Mouse (Mus musculus) stomach, embryonic 14.5 days (tissue): ENCODE data around the gene Rsc1a1. TPM values are rescaled to one million over a fixed set of nuclear protein-coding genes. Genes with fewer than 3 reads are reported as not detected.

Source experiments
- ATAC-seq: fragments of 200-750 bp; cut with Nextera tagmentation; 2 replicates; pipeline ENCODE4 v1.8.0; 2017; ENCODE audit warnings: low read depth, moderate TSS enrichment; ENCODE audit not compliant: insufficient number of reproducible peaks, insufficient read depth, low FRiP score
- H3K27ac ChIP-seq: fragments of 300-500 bp; sonication (generic); 2 replicates; pipeline ENCODE4 v1.5.1; 2014; ENCODE audit warnings: mild to moderate bottlenecking, low read length, moderate library complexity, mixed read lengths
- H3K27me3 ChIP-seq: fragments of 300-500 bp; sonication (generic); 2 replicates; pipeline ENCODE4 v1.6.1; 2014; ENCODE audit warnings: low read length, control low read depth, mixed read lengths; ENCODE audit not compliant: control insufficient read depth, insufficient read depth
- H3K36me3 ChIP-seq: fragments of 300-500 bp; sonication (generic); 2 replicates; pipeline ENCODE4 v1.6.1; 2014; ENCODE audit warnings: mild to moderate bottlenecking, control low read depth, low read length, moderate library complexity, mixed read lengths; ENCODE audit not compliant: control insufficient read depth, insufficient read depth
- H3K4me1 ChIP-seq: fragments of 300-500 bp; sonication (generic); 2 replicates; pipeline ENCODE4 v1.6.1; 2014; ENCODE audit warnings: low read length, control low read depth, mixed read lengths; ENCODE audit not compliant: control insufficient read depth, insufficient read depth
- H3K4me2 ChIP-seq: fragments of 300-500 bp; sonication (generic); replicated peaks from 2 replicates; pipeline ENCODE4 v1.6.1; 2014; ENCODE audit warnings: low read depth, low read length, control low read depth
- H3K4me3 ChIP-seq: fragments of 300-500 bp; sonication (generic); 2 replicates; pipeline ENCODE4 v1.5.1; 2014; ENCODE audit warnings: low read depth, low read length, control low read depth
- H3K9ac ChIP-seq: fragments of 300-500 bp; sonication (generic); replicated peaks from 2 replicates; pipeline ENCODE4 v1.6.1; 2014; ENCODE audit warnings: low read depth, mild to moderate bottlenecking, control low read depth, low read length, moderate library complexity, mixed read lengths
- H3K9me3 ChIP-seq: fragments of 300-500 bp; sonication (generic); 2 replicates; pipeline ENCODE4 v1.6.1; 2016; ENCODE audit warnings: low read depth, low read length, control low read depth; ENCODE audit not compliant: control insufficient read depth
- WGBS: fragments of 180-500 bp; shearing (Covaris S2); extraction: QIAGEN DNeasy Blood & Tissue Kit; methylation state at CpG from one replicate; pipeline ENCODE4 v1.1.7; 2014; 5-methylcytosine and 5-hydroxymethylcytosine counted together
- polyA plus RNA-seq: library from polyadenylated mRNA; unstranded; fragments of >200 nt; fragmentation: Nextera tagmentation; extraction: Ambion mirVana; gene quantifications from 2 replicates; pipeline ENCODE4 v1.2.1, GENCODE M21; 2014

Rsc1a1 gene
- polyA plus RNA-seq, 1 experiment from 2014 or later: 0.51 TPM

DNA sequence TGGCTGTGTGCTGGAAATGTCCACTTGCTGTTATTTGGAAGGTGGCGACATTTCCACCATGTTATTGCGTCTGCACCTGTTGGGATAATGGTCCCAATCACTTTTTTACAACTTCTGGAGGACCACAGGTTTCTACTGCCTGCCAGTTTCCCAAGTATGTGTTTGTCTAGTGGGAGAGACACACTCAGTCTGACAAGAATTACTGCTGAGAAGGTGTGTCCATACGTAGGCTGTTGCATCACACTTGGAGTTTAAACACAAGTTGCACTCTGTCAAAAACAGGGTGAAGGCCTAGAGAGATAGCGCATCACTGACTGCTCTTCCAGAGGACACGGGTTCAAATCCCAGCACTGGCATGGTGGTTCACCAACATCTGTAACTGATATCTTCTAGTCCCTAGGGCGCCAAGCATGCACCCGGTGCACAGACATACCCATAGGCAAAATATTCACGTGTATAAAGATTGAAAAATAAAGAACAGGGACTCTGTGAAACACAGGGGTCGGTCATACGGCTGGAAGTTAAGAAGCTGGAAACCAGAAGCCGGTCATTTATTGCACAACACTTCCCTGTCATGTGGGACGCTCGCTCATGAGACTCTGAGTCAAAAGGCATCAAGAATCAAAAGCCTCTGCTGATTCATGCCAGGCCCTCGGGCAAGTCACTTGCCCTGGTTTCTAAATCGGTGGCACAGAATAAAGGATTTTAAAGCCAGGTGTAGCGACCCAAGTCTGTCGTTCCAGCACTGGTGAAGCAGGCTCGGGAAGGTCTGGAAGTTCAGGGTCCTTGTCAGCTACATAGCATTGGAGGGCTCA lies 15.3 kb downstream of the Rsc1a1 start:
- H3K9me3 ChIP-seq: no peaks in the 10 kb centered on the region
- no peak for ATAC-seq
- H3K27ac ChIP-seq: no peak overlapping the region
- WGBS: 83% methylated on average over 18 of the region's 18 CpGs
- no peak overlapping the region for H3K4me2 ChIP-seq
- H3K4me1 ChIP-seq: no peaks in the 10 kb centered on the region
- H3K4me3 ChIP-seq: no peak overlapping the region
- H3K27me3 ChIP-seq: no peaks in the 10 kb centered on the region
- no peaks in the 10 kb centered on the region for H3K36me3 ChIP-seq
- H3K9ac ChIP-seq: no peak overlapping the region

DNA sequence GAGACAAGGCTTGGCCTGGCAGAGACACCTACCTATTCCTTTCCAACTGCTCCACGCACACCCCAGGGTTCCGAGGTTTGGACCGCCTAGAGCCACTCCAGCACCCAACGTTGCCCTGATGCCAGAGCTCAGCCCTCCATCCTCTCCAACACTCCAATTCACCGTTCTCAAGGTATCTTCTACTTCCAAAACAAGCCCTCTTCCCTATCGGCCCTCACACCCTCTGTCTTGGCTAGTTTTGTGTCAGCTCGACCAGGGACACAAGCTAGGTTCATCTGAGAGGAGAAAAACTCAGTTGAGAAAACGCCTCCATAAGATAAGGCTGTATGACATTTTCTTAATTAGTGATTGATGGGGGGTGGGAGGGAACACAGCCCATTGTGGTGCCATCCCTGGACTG lies 20.6 kb downstream of the Rsc1a1 start, which contains the start of gene Plekhm2:
Gene Plekhm2 (minus strand): TSS at position 101 of the 400 bp plus-strand sequence.
- H3K4me1 ChIP-seq: peaks cover 14% of the 10 kb centered on the region
- 64% methylated on average over 8 of the region's 8 CpGs for WGBS
- ATAC-seq: no peak
- H3K4me3 ChIP-seq: peak within 1 kb of the TSS; percentile 86
- H3K9ac ChIP-seq: peak within 1 kb of the TSS; percentile 95
- H3K36me3 ChIP-seq: peaks cover 13% of the 10 kb centered on the region
- H3K9me3 ChIP-seq: no peaks in the 10 kb centered on the region
- peak within 1 kb of the TSS; percentile 94 for H3K4me2 ChIP-seq
- H3K27me3 ChIP-seq: no peaks in the 10 kb centered on the region
- peak within 1 kb of the TSS; percentile 55 for H3K27ac ChIP-seq

DNA sequence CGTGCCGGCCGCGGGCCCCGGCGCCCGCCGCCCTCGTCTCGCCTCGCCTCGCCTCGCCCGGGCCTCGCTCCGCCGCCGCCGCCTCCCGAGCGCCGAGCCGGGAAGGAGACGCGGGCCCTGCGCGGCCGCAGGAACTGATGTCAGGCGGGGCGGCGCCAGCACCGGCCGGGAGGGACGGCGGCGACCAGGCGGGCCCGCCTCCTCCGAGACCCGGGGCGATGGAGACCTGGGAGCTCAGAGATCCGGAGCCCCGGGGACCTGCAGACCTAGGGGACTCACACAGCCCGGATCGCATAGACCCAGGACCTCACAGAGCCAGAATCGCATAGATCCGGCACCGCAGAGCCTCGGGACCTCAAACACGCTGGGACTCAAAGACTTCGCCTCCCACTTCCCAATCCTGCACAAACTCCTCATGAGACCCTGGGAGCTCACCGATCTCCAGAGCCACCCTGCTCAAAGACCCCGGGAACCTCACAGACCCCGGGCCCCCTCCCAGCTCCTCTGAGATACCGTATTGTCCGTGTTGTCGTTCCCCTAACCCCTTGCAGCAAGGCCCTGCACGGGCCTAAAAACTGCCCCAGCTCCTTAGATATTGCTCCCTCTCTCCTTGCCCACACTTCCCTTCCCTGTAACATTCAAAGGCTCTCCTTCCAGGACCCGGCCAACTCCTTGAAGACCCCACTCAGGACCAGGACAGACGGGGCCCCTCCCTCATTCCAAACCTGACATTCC lies 21.2 kb downstream of the Rsc1a1 start:
- H3K4me2 ChIP-seq: peak overlapping the region; percentile 94
- 2% methylated on average over 55 of the region's 60 CpGs for WGBS
- peak overlapping the region; percentile 86 for H3K4me3 ChIP-seq
- peak overlapping the region; percentile 55 for H3K27ac ChIP-seq
- H3K4me1 ChIP-seq: peaks cover 14% of the 10 kb centered on the region
- peaks cover 13% of the 10 kb centered on the region for H3K36me3 ChIP-seq
- H3K27me3 ChIP-seq: no peaks in the 10 kb centered on the region
- peak overlapping the region; percentile 95 for H3K9ac ChIP-seq
- no peaks in the 10 kb centered on the region for H3K9me3 ChIP-seq
- peak; percentile 82; the same call in 1 of the 2 replicates for ATAC-seq

- Histone ChIP-seq H3K27me3 (no peaks in the 10 kb centered on the region), H3K4me3 (peak overlapping the region; percentile 86), H3K9me3 (no peaks in the 10 kb centered on the region), H3K4me2 (peak overlapping the region; percentile 94), H3K4me1 (peaks cover 14% of the 10 kb centered on the region), H3K36me3 (peaks cover 13% of the 10 kb centered on the region), H3K27ac (peak overlapping the region; percentile 27; the same call in 1 of the 2 replicates), H3K9ac (peak overlapping the region; percentile 95)
- WGBS: 3% methylated on average over 47 of the region's 47 CpGs
- peak; percentile 15; the same call in 1 of the 2 replicates for ATAC-seq
These were observed 22.1 kb downstream of the Rsc1a1 start for GRCm38 (mm10) chr4:141663122-141663931.

DNA sequence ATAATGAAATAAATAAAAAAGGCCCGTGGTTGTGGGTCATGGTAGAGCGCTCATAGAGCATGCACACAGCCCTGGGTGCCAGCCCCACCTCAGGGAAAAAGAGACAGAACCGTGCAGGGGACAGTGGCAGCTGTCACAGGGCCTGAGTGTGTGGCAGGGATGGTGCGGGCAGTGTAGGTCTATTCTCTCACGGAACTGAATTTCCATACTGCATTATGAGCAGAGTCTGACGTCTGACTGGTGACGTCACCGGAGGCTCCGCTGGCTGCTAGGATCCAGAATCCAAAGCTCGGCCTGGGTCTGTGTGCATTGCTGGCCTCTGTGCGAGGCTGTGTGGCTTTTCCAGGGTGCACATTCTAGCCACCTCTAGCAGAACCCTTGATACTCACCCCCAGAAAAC lies 24.5 kb downstream of the Rsc1a1 start:
- H3K9me3 ChIP-seq: no peaks in the 10 kb centered on the region
- WGBS: 91% methylated on average over 11 of the region's 11 CpGs
- H3K9ac ChIP-seq: no peak overlapping the region
- H3K27me3 ChIP-seq: no peaks in the 10 kb centered on the region
- ATAC-seq: no peak
- H3K4me1 ChIP-seq: peaks cover 14% of the 10 kb centered on the region
- H3K4me3 ChIP-seq: no peak overlapping the region
- no peak overlapping the region for H3K4me2 ChIP-seq
- H3K36me3 ChIP-seq: peaks cover 13% of the 10 kb centered on the region
- no peak overlapping the region for H3K27ac ChIP-seq

- Histone ChIP-seq H3K27ac (no peak overlapping the region), H3K4me1 (peaks cover 10% of the 10 kb centered on the region), H3K4me3 (no peak overlapping the region), H3K9me3 (no peaks in the 10 kb centered on the region), H3K36me3 (peaks cover 13% of the 10 kb centered on the region), H3K27me3 (no peaks in the 10 kb centered on the region), H3K9ac (no peak overlapping the region), H3K4me2 (no peak overlapping the region)
- no peak for ATAC-seq
- WGBS: 58% methylated on average over 4 of the region's 4 CpGs
These were observed 25.7 kb downstream of the Rsc1a1 start for GRCm38 (mm10) chr4:141659739-141660138.

GRCm38 (mm10) chr4:141658846-141659484 lies 26.4 kb downstream of the Rsc1a1 start:
- no peak overlapping the region for H3K4me3 ChIP-seq
- no peak overlapping the region for H3K4me2 ChIP-seq
- H3K27ac ChIP-seq: no peak overlapping the region
- no peaks in the 10 kb centered on the region for H3K9me3 ChIP-seq
- peaks cover 6% of the 10 kb centered on the region; the same call in 1 of the 2 replicates for H3K4me1 ChIP-seq
- ATAC-seq: no peak
- no peaks in the 10 kb centered on the region for H3K27me3 ChIP-seq
- H3K9ac ChIP-seq: no peak overlapping the region
- 92% methylated on average over 6 of the region's 6 CpGs for WGBS
- peaks cover 13% of the 10 kb centered on the region for H3K36me3 ChIP-seq
